Mouse (Mus musculus) G1E (cell line): Measurements from ENCODE around the gene Usp22.

Source experiments
- CTCF ChIP-seq: IDR thresholded peaks from 2 replicates; pipeline ENCODE4 v1.5.1; 2012; ENCODE audit warnings: low read depth, low read length, inconsistent platforms, mixed read lengths
- GATA1 ChIP-seq: IDR thresholded peaks from 2 replicates; pipeline ENCODE4 v1.6.1; 2012; ENCODE audit warnings: borderline replicate concordance, low read length, inconsistent platforms, mixed read lengths

GRCm38 (mm10) chr11:61222007-61222406 is 47.2 kb upstream of the Usp22 start:
- TF ChIP-seq CTCF (no peak), GATA1 (no peak)
